Mouse (Mus musculus): ENCODE data around the gene D930048N14Rik.

DNA sequence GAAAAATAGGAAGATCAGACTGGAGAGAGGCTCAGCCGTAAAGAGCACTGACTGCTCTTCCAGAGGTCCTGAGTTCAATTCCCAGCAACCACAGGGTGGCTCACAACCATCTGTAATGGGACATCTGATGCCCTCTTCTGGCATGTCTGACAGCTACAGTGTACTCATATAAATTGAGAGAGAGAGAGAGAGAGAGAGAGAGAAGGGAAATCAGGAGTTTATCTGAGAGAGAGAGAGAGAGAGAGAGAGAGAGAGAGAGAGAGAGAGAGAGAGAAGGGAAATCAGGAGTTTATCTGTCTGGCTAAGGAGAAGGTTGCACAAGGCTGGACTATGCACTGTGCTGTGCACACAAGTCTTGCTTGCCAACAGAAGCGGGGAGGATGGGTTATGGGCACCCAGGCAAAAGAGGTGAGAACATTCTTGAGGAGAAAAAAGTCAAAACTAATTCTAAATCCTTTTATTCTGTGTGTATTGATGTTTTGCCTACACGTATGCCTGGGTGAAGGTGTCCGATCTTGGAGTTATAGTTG lies 2.2 kb downstream of the D930048N14Rik start:
- TF ChIP-seq CTCF (conservative IDR thresholded peaks at IDR 0.05; ENCODE audit: low read length) = no peak
- TF ChIP-seq NANOG (IDR thresholded peaks at IDR 0.05; ENCODE audit: borderline replicate concordance, low read length) = no peak
- no peak for TF ChIP-seq POU5F1 (IDR thresholded peaks at IDR 0.05; ENCODE audit: borderline replicate concordance, low read length)
